Mouse (Mus musculus) embryo, embryonic 11.5 days (tissue): ENCODE measurements around the gene Akr1b10.
"Not testable (repeated sequence)": the region's sequence is repeated elsewhere in the genome, so short reads cannot be mapped to it uniquely, and the experiment has no call there.

Experiments used
- DNase-seq: peaks from one replicate; pipeline ENCODE4 v3.0.0-alpha.2; 2012; ENCODE audit warnings: low read depth, low spot score

Akr1b10 gene

GRCm38 (mm10) chr6:34384110-34384661 is at the start of gene Akr1b10:
Gene Akr1b10 (plus strand): TSS chr6:34384218.
- DNase-seq: peak; percentile 23

DNA sequence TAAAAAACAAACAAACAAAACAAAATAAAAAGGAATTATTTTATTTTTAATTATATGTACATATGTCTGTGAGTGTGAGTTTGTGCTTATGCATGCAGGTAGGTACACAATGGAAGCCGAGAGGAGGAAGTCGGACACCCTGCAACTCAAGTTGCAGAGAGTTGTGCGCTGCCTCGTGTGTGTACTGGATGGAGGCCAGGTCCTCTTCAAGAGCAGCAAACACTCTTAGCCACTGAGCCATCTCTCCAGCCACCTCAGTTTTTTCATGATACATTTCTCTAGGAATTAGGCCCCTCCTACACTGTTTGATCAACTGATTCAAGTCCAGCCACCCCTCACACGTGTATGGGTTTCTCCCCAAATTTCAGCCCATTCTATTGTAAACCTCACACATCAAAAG is 49.3 kb upstream of the Akr1b10 start:
- DNase-seq: no peak

GRCm38 (mm10) chr6:34337799-34338198 is 46.2 kb upstream of the Akr1b10 start:
- DNase-seq: no peak

DNA sequence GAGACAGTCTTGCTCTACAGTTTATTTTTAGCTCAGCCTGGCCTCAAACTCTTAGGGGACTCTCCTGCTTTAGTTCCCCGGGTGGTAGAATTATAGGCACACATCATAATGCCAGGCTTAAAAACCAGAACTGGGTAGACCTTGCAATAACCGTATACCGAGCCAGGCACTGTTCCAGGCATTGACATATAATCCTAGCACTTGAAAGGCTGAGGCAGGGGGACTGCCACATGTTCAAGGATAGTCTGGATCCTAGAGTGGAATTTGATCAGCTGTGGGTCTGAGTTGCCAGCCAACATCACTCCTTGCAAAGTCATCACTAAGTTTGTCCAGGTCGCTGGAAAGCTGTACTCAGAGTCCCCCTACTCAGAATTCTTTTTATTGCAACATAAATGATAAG is 42.0 kb upstream of the Akr1b10 start:
- DNase-seq: no peak

GRCm38 (mm10) chr6:34342476-34342875 is 41.5 kb upstream of the Akr1b10 start:
- no peak for DNase-seq

- DNase-seq: no peak
Observed at GRCm38 (mm10) chr6:34343426-34343825, 40.6 kb upstream of the Akr1b10 start.

GRCm38 (mm10) chr6:34344135-34344850 is 39.7 kb upstream of the Akr1b10 start:
- DNase-seq: no peak

GRCm38 (mm10) chr6:34344935-34345334 is 39.1 kb upstream of the Akr1b10 start:
- no peak for DNase-seq

GRCm38 (mm10) chr6:34346096-34346898 is 37.7 kb upstream of the Akr1b10 start:
- DNase-seq: peak; percentile 70

DNA sequence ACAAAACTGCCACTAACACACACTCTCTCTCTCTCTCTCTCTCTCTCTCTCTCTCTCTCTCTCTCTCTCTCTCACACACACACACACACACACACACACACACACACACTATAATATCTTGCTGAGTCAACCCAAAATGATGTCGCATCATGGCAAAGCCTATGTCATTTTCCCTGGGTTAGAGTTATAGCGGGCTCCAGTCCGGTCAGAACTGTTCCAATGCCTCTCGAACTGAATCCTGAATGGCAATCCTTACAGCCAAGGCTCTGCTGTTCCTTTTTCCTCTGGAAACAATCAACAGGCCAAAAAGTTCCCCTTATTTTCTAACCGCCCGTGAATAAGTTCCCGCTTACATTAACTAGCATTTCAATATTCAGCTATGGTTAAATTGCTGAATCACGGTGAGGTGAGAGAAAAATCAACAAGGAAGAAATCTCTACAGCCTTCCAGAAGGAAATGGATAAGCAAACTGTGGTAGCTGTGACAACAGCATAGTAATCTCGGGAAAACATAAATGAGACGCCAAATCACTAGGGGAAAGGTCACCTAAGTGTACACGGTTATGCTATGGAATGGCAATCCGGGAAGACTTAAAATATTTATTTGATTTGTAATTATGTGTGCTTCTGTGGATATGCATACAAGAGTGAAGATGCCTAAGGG is 33.9 kb upstream of the Akr1b10 start:
- no peak for DNase-seq

DNA sequence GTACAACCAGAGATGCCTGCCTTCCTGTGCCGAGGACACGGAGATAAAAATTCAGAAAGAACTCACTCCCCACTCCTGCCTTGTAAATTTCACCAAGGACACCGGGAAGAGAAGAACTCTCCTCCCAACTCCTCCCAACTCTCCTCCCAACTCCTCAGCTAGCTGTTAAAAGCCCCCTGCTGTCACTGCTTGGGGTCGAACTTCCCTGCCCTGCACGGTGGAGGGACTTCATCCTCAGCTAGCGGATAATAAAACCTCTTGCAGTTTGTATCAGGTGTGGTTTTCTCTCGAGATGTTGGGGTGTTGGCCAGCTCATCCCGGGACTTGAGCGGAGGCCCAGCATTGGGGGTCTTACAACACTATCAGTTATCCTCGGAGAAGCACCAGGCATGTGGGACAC is 32.5 kb upstream of the Akr1b10 start:
- not testable (repeated sequence) for DNase-seq

DNA sequence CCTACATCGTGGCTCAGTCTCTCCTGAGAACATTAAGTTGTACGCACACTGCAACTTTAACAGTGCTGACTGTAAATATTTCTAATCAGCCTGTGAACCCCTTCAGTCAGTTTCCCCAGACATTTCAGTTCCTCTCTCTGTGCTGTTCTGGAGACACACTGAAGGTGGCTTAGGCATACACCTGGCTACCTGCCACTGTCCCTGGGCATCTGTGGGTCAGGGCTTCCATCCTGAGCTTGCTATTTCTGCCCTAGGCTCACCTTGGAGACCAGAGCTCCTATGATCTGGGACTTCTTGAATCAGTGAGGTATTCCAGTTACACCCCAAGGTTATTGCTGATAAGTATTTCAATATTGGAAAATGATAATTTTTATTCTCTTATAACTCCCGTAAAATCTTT is 31.6 kb upstream of the Akr1b10 start:
- no peak for DNase-seq

- DNase-seq: no peak
Observed at GRCm38 (mm10) chr6:34353658-34354353, 30.2 kb upstream of the Akr1b10 start, which contains the start of gene Akr1b8. Gene Akr1b8 (plus strand): TSS chr6:34354119.

DNA sequence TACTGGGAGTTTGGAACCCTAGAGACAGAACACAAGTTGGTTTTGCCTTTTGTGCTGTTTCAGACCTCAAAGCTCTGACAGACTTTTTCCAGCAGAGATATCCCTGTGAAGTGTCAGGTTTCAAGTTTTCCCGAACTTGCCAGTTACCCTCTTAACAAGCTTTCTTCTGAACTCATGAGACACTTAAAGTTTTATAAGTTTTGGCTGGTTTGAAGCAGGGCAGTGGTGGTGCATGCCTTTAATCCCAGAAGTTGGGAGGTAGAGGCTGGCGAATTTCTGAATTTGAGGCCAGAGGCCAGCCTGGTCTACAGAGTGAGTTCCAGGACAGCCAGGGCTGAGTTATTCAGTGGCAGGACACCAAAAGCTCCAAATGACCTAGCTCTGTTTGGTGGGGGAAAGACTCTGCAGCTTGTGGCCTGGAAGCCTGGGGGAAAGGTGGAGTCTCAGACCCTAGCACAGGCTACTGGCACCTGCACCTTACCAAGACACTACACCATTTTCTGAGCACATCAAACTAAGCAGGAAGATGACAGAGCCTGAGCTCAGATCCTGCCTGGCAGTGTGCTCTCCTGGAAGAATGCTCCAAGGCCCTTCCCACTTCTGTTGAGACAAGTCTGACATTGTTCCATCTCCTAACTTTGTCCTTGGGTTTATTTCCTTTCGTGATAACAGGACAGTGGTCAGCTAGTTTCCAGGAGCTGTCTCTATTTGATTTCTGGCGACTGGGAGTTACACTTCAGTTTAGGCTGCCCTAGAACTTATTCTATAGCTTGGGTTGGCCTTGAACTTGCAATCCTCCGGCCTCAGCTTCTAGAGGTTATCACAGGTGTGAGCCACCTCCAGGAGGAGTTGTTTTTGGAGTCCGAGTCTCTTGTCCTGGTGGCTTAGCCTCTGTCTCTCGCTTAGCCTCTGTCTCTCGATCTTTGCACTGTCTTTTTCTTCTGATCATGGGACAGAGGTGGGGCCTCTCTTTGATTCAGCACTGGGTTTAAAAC is 29.4 kb upstream of the Akr1b10 start:
- no peak for DNase-seq

GRCm38 (mm10) chr6:34355349-34355747 is 28.7 kb upstream of the Akr1b10 start:
- no peak for DNase-seq

DNA sequence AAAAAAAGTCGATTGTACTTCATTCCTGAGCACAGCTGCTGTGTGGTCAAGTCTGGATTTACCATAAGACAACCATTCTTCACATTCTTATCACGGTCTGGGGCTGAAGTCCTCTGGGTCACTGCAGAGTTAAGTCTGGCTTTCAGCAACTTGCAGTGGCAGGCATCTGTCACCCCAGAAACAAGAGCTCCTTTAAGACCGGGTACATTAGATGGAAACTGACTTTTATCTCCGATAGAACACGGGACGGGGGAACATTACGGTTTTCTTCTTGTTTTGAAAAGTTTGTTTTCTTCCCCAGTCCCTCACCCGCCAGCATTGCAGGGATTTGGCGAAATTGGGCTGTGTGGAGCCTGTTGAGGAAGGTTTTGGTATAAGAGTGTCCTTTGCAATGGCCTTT is 28.2 kb upstream of the Akr1b10 start:
- no peak for DNase-seq

GRCm38 (mm10) chr6:34364217-34365136 is 19.5 kb upstream of the Akr1b10 start:
- no peak for DNase-seq

DNA sequence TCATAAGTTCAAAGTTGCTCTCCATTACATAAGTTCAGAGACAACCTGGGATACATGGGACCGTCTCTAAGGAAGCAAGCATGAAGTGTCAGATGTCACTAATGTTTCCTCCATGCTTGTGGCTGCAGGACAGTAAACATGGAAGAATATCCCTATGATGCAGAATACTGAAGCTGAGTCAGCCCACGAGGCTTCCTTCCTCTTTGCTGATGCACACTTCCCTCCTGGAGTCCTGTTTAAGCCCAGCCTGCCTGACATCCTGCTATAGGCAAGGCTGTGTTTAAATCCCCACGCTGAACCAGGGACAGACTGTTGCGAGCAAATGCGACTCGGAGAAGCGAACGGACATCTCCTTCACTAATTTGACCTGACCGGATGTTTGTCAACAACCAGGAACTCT is 16.0 kb upstream of the Akr1b10 start:
- no peak for DNase-seq

GRCm38 (mm10) chr6:34370081-34370480 is 13.9 kb upstream of the Akr1b10 start:
- no peak for DNase-seq
